Mouse (Mus musculus): ENCODE measurements around the gene Ncs1.

- TF ChIP-seq CTCF (IDR thresholded peaks at IDR 0.05; ENCODE audit: insufficient read depth, low read length) (no peak), POLR2A (IDR thresholded peaks at IDR 0.05; ENCODE audit: borderline replicate concordance, extremely low read depth, low read depth, low read length) (no peak)
Observed at GRCm38 (mm10) chr2:31202956-31203355, 42.7 kb upstream of the Ncs1 start.

Measured in lung, adult 2 months (tissue).